In genomic region chr2:131905025-131905424, GRCm38 (mm10) we compare ENCODE assay signal across 24 mouse cellular contexts. TPM values are rescaled to one million over a fixed set of nuclear protein-coding genes. Genes with fewer than 3 reads are reported as not detected.
A peak's percentile ranks its signal among the peaks of the same experiment; 100 is the strongest.
DNase-seq lines count a peak whose midpoint lies in the region; ATAC-seq and TF ChIP-seq lines count a peak whose summit lies in the region.
"Had no signal": no experiment of that assay in that cellular context is flagged by ENCODE, and none has a peak within 500 bp of the region (broad histone marks: within the 10 kb centered on the region; RNA-seq: fewer than 3 reads in every experiment).

No protein-coding gene starts in this region.

- no peaks in the 10 kb centered on the region for H3K27me3 ChIP-seq in lung, postnatal 0 days (replicated peaks; ENCODE audit: insufficient read depth, low read length)
- H3K27me3 ChIP-seq in liver, embryonic 11.5 days (replicated peaks; ENCODE audit: control insufficient read depth, insufficient read depth, low read length): no peaks in the 10 kb centered on the region
- H3K27me3 ChIP-seq: hindbrain, embryonic 13.5 days; kidney, embryonic 15.5 days; midbrain, embryonic 15.5 days; Patski had no signal

- no peaks in the 10 kb centered on the region; the same call in 1 of the 2 replicates for H3K4me1 ChIP-seq in lung, postnatal 0 days (ENCODE audit: insufficient read depth, low read depth, low read length)
- peaks cover 13% of the 10 kb centered on the region for H3K4me1 ChIP-seq in liver, embryonic 11.5 days (replicated peaks; ENCODE audit: control insufficient read depth, insufficient read depth, low read length)
- H3K4me1 ChIP-seq: hindbrain, embryonic 13.5 days had no signal

- no peak overlapping the region for H3K4me2 ChIP-seq in lung, postnatal 0 days (replicated peaks; ENCODE audit: low read depth, low read length)
- peak overlapping the region; percentile 44 for H3K4me2 ChIP-seq in liver, embryonic 11.5 days
- H3K4me2 ChIP-seq: hindbrain, embryonic 13.5 days; kidney, embryonic 15.5 days; midbrain, embryonic 15.5 days had no signal

- no peak for TF ChIP-seq CTCF in lung, postnatal 0 days (IDR thresholded peaks at IDR 0.05)

- H3K4me3 ChIP-seq in lung, postnatal 0 days (ENCODE audit: low read depth, low read length): no peak overlapping the region
- H3K4me3 ChIP-seq in liver, embryonic 11.5 days (ENCODE audit: low read depth, low read length): no peak overlapping the region
- H3K4me3 ChIP-seq: embryonic facial prominence, embryonic 10.5 days; gastrocnemius, adult 2 months; hindbrain, embryonic 13.5 days; kidney, embryonic 15.5 days; midbrain, embryonic 15.5 days had no signal

- DNase-seq in lung, postnatal 0 days (ENCODE audit: low spot score): no peak
- no peak for DNase-seq in lung, postnatal 25 days (ENCODE audit: low spot score)
- peak; percentile 28 for DNase-seq in c-Kit-negative CD71-positive TER-119-positive erythroid progenitor cells, embryonic 14.5 days (ENCODE audit: low read depth, low spot score)
- no peak for DNase-seq in liver, embryonic 11.5 days (ENCODE audit: low spot score)
- DNase-seq in urinary bladder, postnatal 10 days (ENCODE audit: low spot score): no peak
- no peak for DNase-seq in ovary, postnatal 14 days (ENCODE audit: low spot score)
- DNase-seq: adrenal gland, postnatal 36 days; cerebellum, adult 11-12 months; cerebellum, postnatal 25 days; gastrocnemius, adult 2 months; heart, postnatal 10 days; left cerebral cortex, postnatal 4 days; thymus, postnatal 25 days had no signal

- H3K27ac ChIP-seq in lung, postnatal 0 days (ENCODE audit: low read length): peak overlapping the region; percentile 11; the same call in 1 of the 2 replicates
- H3K27ac ChIP-seq in liver, embryonic 11.5 days (ENCODE audit: low read depth, low read length): peak overlapping the region; percentile 50
- H3K27ac ChIP-seq: embryonic facial prominence, embryonic 10.5 days; gastrocnemius, adult 2 months; hindbrain, embryonic 13.5 days; kidney, embryonic 15.5 days; midbrain, embryonic 15.5 days had no signal

- no peak for ATAC-seq in lung, postnatal 0 days
- peak; percentile 92 for ATAC-seq in liver, embryonic 11.5 days (replicated peaks; ENCODE audit: low FRiP score)
- peak; percentile 86 for ATAC-seq in megakaryocyte-erythroid progenitor cell, adult 5-6 weeks (replicated peaks; ENCODE audit: low FRiP score, low TSS enrichment, poor library complexity, severe bottlenecking)
- ATAC-seq: midbrain, embryonic 15.5 days; Patski had no signal

- no peaks in the 10 kb centered on the region for H3K9me3 ChIP-seq in lung, postnatal 0 days (ENCODE audit: low read length)
- no peaks in the 10 kb centered on the region for H3K9me3 ChIP-seq in liver, embryonic 11.5 days (ENCODE audit: control insufficient read depth, low read length)
- H3K9me3 ChIP-seq: embryonic facial prominence, embryonic 10.5 days; hindbrain, embryonic 13.5 days; kidney, embryonic 15.5 days; midbrain, embryonic 15.5 days had no signal

- TF ChIP-seq EP300 in lung, postnatal 0 days (IDR thresholded peaks at IDR 0.05): no peak

- WGBS in lung, postnatal 0 days: 47% methylated on average over 5 of the region's 5 CpGs
- whole genome bisulfite sequencing in liver, embryonic 11.5 days: 16% methylated on average over 5 of the region's 5 CpGs

- H3K36me3 ChIP-seq in lung, postnatal 0 days (ENCODE audit: insufficient read depth, low read length): no peaks in the 10 kb centered on the region
- H3K36me3 ChIP-seq in liver, embryonic 11.5 days (ENCODE audit: control insufficient read depth, insufficient read depth, low read length): no peaks in the 10 kb centered on the region
- H3K36me3 ChIP-seq: embryonic facial prominence, embryonic 10.5 days; hindbrain, embryonic 13.5 days; kidney, embryonic 15.5 days; midbrain, embryonic 15.5 days had no signal

- no peak overlapping the region for H3K9ac ChIP-seq in lung, postnatal 0 days (replicated peaks; ENCODE audit: low read depth)
- no peak overlapping the region for H3K9ac ChIP-seq in liver, embryonic 11.5 days (ENCODE audit: low read depth, low read length)
- H3K9ac ChIP-seq: hindbrain, embryonic 13.5 days; kidney, embryonic 15.5 days; midbrain, embryonic 15.5 days had no signal

RNA-seq across cellular contexts. Expression of gene Prnp, which starts 4.7 kb away (rescaled TPM):
- 135 and 142 TPM in 2 replicates for polyA plus RNA-seq in lung, postnatal 0 days (2015; fragmentation: Nextera tagmentation; extraction: Ambion mirVana)
- polyA plus RNA-seq in liver, embryonic 11.5 days (2014; fragmentation: Nextera tagmentation; extraction: Ambion mirVana): 32.6 and 33.3 TPM in 2 replicates
- 7.6 and 8.8 TPM in 2 replicates for total RNA-seq in megakaryocyte-erythroid progenitor cell, adult 5-6 weeks (2014; fragmentation: Nextera tagmentation)
- total RNA-seq in megakaryocyte-erythroid progenitor cell, adult 5-6 weeks (2017): 14.2 and 14.3 TPM in 2 replicates

RNA-seq across cellular contexts. Expression of gene Prn, which starts 4.7 kb away (rescaled TPM):
- not detected in 2 replicates for polyA plus RNA-seq in lung, postnatal 0 days (2015; fragmentation: Nextera tagmentation; extraction: Ambion mirVana)
- polyA plus RNA-seq in liver, embryonic 11.5 days (2014; fragmentation: Nextera tagmentation; extraction: Ambion mirVana): 0.25 TPM in 1 of 2 replicates, not detected in the other
- total RNA-seq in megakaryocyte-erythroid progenitor cell, adult 5-6 weeks (2014; fragmentation: Nextera tagmentation): not detected in 2 replicates
- total RNA-seq in megakaryocyte-erythroid progenitor cell, adult 5-6 weeks (2017): not detected in 2 replicates
- total RNA-seq: layer of hippocampus, adult 18-20 months; neutrophil, adult 5-6 weeks had no signal
- polyA plus RNA-seq: embryonic facial prominence, embryonic 10.5 days; hindbrain, embryonic 13.5 days; intestine, embryonic 14.5 days; kidney, embryonic 15.5 days; midbrain, embryonic 15.5 days; Patski; stomach, embryonic 16.5 days had no signal

RNA-seq across cellular contexts. Expression of gene Erv3, which starts 45.5 kb away (rescaled TPM):
- not detected in 2 replicates for polyA plus RNA-seq in lung, postnatal 0 days (2015; fragmentation: Nextera tagmentation; extraction: Ambion mirVana)
- not detected in 2 replicates for polyA plus RNA-seq in liver, embryonic 11.5 days (2014; fragmentation: Nextera tagmentation; extraction: Ambion mirVana)
- not detected in 2 replicates for total RNA-seq in megakaryocyte-erythroid progenitor cell, adult 5-6 weeks (2014; fragmentation: Nextera tagmentation)
- total RNA-seq in megakaryocyte-erythroid progenitor cell, adult 5-6 weeks (2017): not detected in 2 replicates
- total RNA-seq: adrenal gland, postnatal 36 days; gastrocnemius, adult 2 months; heart, adult 18-20 months; heart, postnatal 10 days; left cerebral cortex, postnatal 4 days; neutrophil, adult 5-6 weeks had no signal
- polyA plus RNA-seq: embryonic facial prominence, embryonic 10.5 days; hindbrain, embryonic 13.5 days; intestine, embryonic 14.5 days; kidney, embryonic 15.5 days; midbrain, embryonic 15.5 days; Patski; stomach, embryonic 16.5 days had no signal

RNA-seq across cellular contexts. Expression of gene Prnd, which starts 45.6 kb away (rescaled TPM):
- polyA plus RNA-seq in lung, postnatal 0 days (2015; fragmentation: Nextera tagmentation; extraction: Ambion mirVana): 3.5 and 6.0 TPM in 2 replicates
- 1.6 and 2.5 TPM in 2 replicates for polyA plus RNA-seq in liver, embryonic 11.5 days (2014; fragmentation: Nextera tagmentation; extraction: Ambion mirVana)
- not detected in 2 replicates for total RNA-seq in megakaryocyte-erythroid progenitor cell, adult 5-6 weeks (2014; fragmentation: Nextera tagmentation)
- not detected in 2 replicates for total RNA-seq in megakaryocyte-erythroid progenitor cell, adult 5-6 weeks (2017)
- total RNA-seq: layer of hippocampus, adult 18-20 months had no signal
